Mouse (Mus musculus) heart, postnatal 36 days (tissue): ENCODE results near the gene Phc2. TPM values are rescaled to one million over a fixed set of nuclear protein-coding genes. Genes with fewer than 3 reads are reported as not detected.

Experiments
- DNase-seq, 2 experiments: peaks; one replicate each; pipeline ENCODE4 v3.0.0; 2021 to 2022
- intact Hi-C: fragments of 180-260 bp; cut with DNase I; formaldehyde crosslinking; loops from one replicate; pipeline ENCODE4 v1.15.1; 2025
- total RNA-seq, 2 experiments: library from RNA; stranded (reverse); gene quantifications; 2 replicates each; pipeline ENCODE4 v1.2.3; 2021

Phc2 gene
- total RNA-seq, 2 experiments from 2014 or later, result 32.2 to 45.7 TPM

GRCm38 (mm10) chr4:128712136-128712655 is 57.7 kb downstream of the Phc2 start:
- intact Hi-C loops, result loop anchor here (5.0 kb wide), 2 partner anchors 35 to 375 kb away; no protein-coding TSS in a partner anchor

DNA sequence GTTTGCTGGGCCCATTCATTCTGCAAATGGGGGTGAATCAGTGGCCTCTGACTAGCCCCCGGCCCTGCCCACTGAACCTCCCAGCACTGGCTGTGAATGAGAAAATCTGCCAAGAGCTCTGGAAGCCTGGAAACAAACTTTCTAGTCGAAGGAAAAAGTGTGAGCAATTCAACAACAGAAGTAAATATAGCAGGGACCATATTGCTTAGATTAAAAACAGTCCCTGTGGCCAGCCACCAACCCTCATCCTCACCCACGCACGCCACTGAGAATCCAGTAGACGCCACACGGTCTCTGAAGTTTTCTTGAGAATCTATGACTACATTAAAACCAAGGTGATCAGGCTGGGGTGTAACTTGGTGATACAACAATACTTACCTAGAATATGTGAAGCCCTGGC is 58.4 kb downstream of the Phc2 start:
- no peak for DNase-seq
- intact Hi-C loops, result loop anchor here (5.0 kb wide), 2 partner anchors 34 to 374 kb away; no protein-coding TSS in a partner anchor

More at GRCm38 (mm10) chr4:128712136-128712655, 57.7 kb downstream of the Phc2 start:
- no peak for DNase-seq

GRCm38 (mm10) chr4:128715241-128716204 is 61.0 kb downstream of the Phc2 start:
- no peak for DNase-seq
- intact Hi-C loops, result no loop called here

GRCm38 (mm10) chr4:128716279-128716678 is 61.8 kb downstream of the Phc2 start:
- intact Hi-C loops, result no loop called here
- no peak for DNase-seq

- DNase-seq, result no peak
- intact Hi-C loops, result no loop called here
Observed at GRCm38 (mm10) chr4:128716731-128717130, 62.2 kb downstream of the Phc2 start.

GRCm38 (mm10) chr4:128720110-128720509 is 65.6 kb downstream of the Phc2 start:
- intact Hi-C loops, result no loop called here
- DNase-seq, result no peak

- intact Hi-C loops, result no loop called here
- no peak for DNase-seq
Observed at GRCm38 (mm10) chr4:128721061-128721648, 66.7 kb downstream of the Phc2 start.

DNA sequence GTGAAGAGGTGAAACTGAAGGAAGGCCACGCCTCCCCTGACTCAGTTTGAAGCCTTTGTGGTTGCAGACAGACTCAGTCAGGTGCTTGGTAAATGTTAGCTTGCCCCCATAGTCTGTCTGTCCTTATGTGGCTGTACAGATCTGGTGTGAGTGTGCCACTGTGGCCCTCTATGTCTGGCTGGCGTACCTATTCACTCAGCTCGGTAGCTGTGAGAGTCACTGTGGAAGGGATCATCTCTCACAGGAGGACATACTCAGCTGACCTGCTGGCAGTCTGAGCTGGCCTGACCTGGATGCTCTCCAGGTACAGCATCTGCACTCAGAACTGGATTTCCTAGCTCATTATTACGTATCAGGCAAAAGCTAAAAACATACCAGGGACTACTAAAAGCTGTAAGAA is 67.3 kb downstream of the Phc2 start:
- intact Hi-C loops, result no loop called here

GRCm38 (mm10) chr4:128722932-128723331 is 68.4 kb downstream of the Phc2 start:
- intact Hi-C loops, result no loop called here
- no peak for DNase-seq

More for the DNA sequence above, 67.3 kb downstream of the Phc2 start:
- DNase-seq, result no peak

DNA sequence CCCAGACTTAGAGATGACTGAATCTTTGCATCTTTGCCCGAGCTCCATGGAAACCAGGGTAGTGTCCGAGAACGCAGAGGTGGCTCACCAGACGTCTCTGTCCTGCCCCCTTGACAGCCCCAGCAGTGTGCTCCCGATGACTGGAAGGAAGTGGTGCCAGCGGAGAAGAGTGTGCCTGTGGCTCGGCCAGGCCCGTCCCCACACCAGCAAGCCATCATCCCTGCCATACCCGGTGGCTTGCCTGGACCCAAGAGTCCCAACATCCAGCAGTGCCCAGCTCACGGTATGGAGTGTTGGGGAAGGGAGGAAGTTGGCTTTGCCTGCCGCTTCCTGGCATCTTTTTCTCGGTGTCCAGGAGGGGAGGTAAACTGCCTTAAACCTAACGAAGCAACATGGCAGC is 68.9 kb downstream of the Phc2 start:
- intact Hi-C loops, result no loop called here
- no peak for DNase-seq

DNA sequence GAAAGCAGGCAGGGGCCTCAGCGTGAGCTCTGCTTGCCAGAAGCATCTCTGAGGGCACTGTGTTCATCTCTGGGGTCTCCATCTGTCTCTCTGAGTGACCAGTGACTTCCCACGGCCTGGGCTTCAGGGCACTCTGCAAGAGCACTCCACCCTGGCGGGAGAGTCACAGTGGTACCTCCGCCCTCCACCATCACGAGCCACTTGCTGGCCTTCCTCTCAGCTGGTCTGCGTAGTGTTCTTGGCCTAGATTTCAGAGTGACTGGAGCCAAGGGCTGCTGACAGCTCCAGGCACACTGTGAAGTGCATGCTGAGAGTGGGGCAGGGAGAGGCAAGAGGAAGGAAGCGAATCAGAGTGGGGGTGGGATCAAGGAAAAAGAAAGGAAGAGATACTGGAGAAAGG is 69.6 kb downstream of the Phc2 start:
- DNase-seq, result peak; percentile 62 to 64

GRCm38 (mm10) chr4:128727019-128727720 is 72.7 kb downstream of the Phc2 start:
- intact Hi-C loops, result no loop called here
- peak; percentile 89 to 90 for DNase-seq

More for the DNA sequence above, 69.6 kb downstream of the Phc2 start:
- intact Hi-C loops, result no loop called here

DNA sequence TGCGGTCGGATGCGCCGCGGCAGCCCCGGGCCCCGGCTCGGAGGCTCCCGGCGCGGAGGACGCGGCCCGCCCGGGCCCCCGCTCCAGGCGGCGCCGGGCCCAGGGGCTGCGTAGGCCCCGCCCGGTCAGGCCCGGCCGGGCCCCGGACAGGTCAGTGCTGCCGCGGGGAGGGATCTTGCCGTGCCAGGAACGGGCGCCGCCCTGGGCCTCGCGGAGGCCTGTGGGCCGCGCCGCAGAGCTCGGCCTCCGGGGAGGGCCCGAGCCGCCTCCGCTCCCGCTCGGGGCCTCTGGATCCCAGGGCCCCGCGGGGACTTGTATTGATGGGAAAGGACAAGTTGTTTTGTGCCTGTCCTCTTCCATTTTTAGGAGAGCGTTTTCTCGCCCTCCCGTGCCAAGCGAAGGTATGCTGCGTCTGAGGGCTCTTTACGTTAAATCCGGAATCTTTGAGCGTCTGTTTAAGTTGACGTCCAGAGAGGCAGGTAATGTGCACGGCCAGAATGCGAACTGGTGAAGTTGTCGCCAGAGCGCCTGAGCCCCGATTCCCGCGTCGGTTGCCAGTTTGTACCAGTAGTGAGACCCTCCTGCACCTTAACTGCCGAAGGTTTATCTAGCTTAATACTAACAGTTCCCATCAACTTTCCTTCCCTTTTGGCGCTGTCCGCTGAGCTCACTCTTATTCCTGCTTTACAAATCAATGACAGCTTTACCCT is 73.4 kb downstream of the Phc2 start:
- DNase-seq, result peak in 1 of 2 experiments; percentile 55
- intact Hi-C loops, result no loop called here

DNA sequence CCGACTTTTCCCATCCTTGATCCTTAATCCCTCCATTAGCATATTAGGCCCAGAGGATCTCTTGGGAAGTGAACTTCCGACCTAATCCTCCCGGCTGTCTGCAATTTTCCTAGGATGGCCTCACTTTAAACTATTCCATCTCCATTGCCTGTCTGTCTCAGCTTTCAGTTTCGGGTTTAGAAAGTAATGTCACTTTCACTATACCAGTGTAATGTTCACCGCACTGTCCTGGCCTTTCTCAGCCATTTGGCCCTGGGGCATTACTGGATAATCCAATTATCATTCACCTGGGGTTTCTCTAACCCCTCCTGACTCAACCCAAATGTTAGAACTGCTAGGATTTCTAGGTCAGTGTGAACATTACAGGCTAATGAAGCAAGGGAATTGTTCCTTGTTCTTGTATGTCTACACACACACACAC is 73.9 kb downstream of the Phc2 start:
- intact Hi-C loops, result no loop called here
- no peak for DNase-seq

GRCm38 (mm10) chr4:128729033-128729708 is 74.7 kb downstream of the Phc2 start:
- intact Hi-C loops, result no loop called here
- DNase-seq, result no peak

DNA sequence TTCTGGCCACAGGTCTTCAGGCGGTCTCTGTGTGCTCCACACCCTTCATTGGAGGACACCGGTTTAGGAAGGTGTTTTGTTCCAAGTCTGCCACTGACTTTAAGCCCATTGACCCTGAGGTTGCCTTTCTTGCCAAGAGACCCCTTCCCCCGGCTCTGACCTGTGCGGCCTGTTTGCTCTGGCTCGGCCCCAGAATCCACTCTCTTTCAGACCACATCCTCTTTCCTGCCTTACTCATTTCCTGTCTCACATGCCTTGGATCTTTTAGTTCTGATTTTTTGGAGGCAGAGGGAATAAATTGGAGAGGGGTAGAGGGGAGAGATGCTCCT is 75.2 kb downstream of the Phc2 start:
- intact Hi-C loops, result no loop called here
- DNase-seq, result peak in 1 of 2 experiments; percentile 51

GRCm38 (mm10) chr4:128730271-128730670 is 75.8 kb downstream of the Phc2 start:
- intact Hi-C loops, result no loop called here
- DNase-seq, result no peak

DNA sequence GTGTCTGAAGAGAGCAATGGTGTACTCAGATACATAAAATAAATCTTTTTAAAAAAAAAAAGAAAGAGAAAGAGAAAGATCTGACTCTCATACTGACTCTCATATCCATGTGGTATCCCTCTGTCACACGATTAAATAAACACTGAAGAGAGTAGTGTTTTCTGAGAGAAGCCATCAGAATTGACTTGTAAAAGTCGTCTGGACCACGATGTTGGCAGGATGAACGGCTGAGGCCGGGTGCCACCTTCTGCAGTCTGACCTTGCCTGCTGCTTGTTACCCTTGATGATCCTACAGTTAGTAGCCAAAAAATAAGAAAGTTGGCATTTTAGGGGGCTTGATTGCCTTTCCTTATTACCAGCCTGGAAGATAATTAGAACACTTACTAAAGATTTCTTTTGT is 78.3 kb downstream of the Phc2 start:
- intact Hi-C loops, result no loop called here
- no peak for DNase-seq

DNA sequence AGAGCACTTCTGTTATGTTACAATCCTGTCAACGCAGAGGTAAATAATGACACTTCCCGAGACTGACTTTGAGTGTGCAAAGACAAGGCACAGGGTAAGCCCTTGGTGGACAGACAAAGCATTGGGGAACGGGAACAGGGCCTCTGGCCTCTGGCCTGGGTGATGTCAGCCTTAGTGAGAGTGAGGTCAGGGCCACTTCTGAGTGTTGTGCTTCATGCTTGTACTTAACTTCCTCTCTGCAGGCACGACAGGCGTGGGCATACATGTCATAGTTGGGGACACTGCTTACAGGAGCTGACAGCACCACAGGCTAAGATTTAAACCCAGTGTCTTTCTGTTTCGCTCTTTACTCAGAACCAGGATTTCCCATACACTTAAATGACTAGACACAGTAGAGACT is 79.0 kb downstream of the Phc2 start:
- intact Hi-C loops, result no loop called here
- no peak for DNase-seq

- peak; percentile 71 to 78 for DNase-seq
- intact Hi-C loops, result no loop called here
Observed at GRCm38 (mm10) chr4:128734217-128734616, 79.7 kb downstream of the Phc2 start.
